Mouse (Mus musculus) hematopoietic stem cell, adult 5-6 weeks (primary cell): ENCODE results near the gene Rnd1. TPM values are rescaled to one million over a fixed set of nuclear protein-coding genes. Genes with fewer than 3 reads are reported as not detected.
A peak's percentile ranks its signal among the peaks of the same experiment; 100 is the strongest.

ENCODE experiments used
- ATAC-seq, 2 experiments: fragments of 125-278 bp in 1 of 2; replicated peaks in 1 of 2; 2 replicates each; pipeline ENCODE4 v1.8.0; 2016 to 2017; ENCODE audit warnings: inconsistent platforms in 2 of 2, mild to moderate bottlenecking in 2 of 2, moderate number of reproducible peaks in 2 of 2, low read depth in 1 of 2, moderate TSS enrichment in 1 of 2; ENCODE audit not compliant: low FRiP score in 2 of 2, poor library complexity in 2 of 2, severe bottlenecking in 2 of 2, insufficient read depth in 1 of 2, low TSS enrichment in 1 of 2
- total RNA-seq: library from RNA; stranded (forward); fragments of 172-1452, 232-1000 nt; gene quantifications from 2 replicates; pipeline ENCODE4 v1.2.3, GENCODE M21; 2017

Gene Rnd1
- total RNA-seq, 1 experiment from 2014 or later = 0.79 TPM

GRCm38 (mm10) chr15:98629464-98629863, 47.8 kb downstream of the Rnd1 start:
- ATAC-seq = no peak

DNA sequence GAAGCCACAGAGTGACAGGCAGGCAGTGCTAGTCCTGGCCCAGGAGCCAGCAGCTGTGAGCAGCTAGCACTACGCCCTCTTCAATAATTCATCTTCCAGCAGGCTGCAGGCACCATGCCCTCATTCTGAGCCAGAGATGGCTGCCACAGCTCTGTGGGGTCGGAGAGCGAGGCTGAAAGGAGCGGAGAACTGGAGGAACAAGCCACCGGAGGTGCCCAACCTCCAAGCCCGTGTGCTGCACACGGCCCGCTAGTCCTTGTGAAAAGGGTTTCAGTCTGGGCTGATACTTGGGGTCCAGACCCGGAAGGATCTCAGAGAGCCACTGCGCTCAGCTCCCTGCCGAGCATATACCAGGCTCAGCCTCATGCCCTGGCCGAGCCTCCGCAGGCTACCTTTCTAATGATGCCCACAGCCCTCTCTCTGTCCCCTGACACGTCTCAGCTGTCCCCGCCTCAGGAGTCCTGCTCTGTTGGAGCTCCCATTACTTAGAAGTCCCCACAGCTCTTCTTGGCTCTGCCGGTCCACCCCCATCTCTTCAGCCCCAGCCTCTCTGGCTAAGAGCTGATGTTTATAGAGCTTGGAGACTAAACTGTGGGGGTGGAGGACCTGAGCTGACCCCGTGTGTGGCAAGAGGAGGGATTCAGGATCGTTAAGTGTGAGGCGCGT, 48.5 kb downstream of the Rnd1 start:
- ATAC-seq = peak; percentile 29 to 43; a peak in 1 of 4 replicates

- no peak for ATAC-seq
Measured at GRCm38 (mm10) chr15:98626487-98627212, 50.6 kb downstream of the Rnd1 start.

DNA sequence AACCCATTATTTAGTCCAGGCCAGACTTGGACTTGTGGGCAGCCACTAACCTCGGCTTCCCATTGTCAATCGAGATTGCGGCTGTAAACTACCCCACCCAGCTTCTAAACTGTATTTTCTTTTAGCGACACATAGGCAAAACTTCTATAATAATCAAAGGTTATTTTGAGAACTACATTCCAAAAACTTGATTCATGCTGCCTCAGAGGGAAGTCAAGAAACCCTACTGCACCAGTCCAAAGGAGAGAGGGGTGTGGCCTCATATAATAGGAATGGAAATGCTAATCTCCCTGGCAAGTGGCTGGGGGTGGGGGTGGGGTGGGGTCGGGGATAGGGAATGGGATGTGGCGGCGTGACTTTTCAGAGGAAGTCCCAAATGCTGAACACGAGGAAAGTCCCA, 51.2 kb downstream of the Rnd1 start:
- ATAC-seq = no peak

- no peak for ATAC-seq
Measured at GRCm38 (mm10) chr15:98623361-98623821, 53.9 kb downstream of the Rnd1 start.

DNA sequence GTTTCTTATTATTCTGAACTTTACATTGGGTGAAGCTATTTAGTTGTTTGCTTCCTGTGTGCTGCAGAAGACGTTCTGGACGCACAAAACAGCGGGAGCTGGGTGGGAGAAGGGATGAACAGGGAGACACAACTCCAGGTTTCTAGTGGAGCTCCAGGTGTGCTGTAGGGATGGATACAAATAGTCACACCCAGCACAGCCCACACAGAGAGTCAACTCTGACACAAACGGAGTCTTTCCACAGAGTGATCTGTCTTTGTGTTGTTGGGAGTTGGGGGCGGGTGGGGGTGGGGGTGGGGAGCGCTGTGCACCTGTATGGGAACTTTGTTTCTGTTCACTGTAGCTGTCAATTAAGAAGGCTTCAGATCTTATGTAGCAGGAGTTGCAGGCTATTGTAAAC, 54.5 kb downstream of the Rnd1 start:
- no peak for ATAC-seq

GRCm38 (mm10) chr15:98622199-98622598, 55.1 kb downstream of the Rnd1 start:
- ATAC-seq = no peak

DNA sequence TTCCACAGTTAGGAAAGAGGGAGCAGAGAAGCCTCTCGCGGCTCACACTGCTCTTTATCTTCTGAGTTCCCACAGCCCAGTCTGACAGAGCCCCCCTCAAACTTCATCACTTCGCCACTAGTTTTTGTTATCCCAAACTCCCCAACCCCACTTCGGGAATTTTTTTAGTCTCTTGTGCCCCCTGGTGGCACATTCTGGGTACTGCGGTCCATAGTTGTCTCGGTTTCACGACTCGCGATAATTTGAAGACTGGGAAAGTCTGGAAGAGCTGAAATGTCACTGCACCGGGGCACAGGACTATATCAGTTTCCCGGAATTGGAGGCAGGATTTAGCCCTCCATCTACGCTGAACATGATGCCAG, 60.1 kb downstream of the Rnd1 start:
- peak; percentile 48 to 56; a peak in 3 of 4 replicates for ATAC-seq

DNA sequence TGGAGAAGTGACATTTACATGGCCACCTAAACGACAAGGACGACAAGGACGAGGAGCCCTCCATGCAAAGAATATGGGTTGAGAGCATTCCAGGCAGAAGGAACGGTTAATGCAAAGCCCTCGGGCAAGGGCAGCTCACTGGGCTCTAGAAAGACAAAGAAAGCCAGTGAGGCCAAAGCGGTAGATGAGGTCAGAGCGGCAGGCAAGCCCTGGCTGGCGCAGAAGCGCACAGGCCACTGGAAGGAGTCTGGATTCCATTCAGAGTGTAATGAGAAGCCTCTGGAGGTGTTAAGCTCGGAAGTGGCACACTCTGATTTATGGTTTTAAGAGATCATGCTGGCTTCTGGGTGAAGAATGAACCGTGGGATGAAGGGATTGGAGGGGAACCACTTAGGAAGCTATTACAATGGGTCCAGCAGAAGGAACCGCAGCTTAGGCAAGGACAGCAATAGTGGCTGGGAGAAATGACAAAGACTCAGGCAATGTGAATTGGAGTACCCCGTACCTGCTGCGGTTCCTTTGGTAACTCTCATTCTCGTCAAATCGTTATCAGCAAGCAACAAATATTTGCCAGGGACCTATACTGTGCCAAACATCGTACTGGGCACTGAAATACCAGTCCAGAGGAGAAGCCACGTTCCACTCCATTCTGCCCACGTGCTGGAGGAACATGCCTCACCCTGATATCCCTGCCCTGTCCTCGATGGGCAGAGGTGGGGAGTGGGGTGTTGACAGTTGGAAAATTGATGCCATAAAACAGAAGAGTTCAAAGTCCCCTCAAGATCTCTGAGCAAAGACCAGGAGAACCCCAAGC, 60.7 kb downstream of the Rnd1 start:
- ATAC-seq = 0 out of 4 replicates have a peak, but pooled peaks of 1 of the 2 experiments have one; percentile 1

GRCm38 (mm10) chr15:98615751-98616150, 61.5 kb downstream of the Rnd1 start:
- ATAC-seq = no peak

- no peak for ATAC-seq
Measured at GRCm38 (mm10) chr15:98614971-98615370, 62.3 kb downstream of the Rnd1 start.

DNA sequence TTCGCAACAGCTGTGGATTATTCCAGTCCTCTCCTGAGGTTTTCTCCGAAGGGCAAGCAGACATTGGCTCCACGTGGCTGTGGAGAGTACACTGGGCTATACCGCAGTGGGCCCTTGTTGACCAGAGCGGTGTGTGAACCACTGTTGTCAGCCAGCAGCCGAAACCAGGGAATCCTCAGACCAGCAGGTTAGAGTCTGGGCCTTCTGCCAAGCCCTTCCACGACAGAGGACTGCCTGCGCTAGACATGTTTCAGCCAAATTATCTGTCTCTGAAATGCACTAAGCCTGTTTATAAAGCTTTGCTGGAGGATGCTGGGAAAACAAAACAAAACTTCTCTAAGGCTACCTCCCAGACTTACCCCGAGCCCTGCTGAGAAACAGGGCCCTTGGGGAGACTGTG, 62.7 kb downstream of the Rnd1 start:
- ATAC-seq = no peak

Other genes with a start within 250 kb of the Rnd1 start
- gene Olfr282, start 246.2 kb downstream of the Rnd1 start, total RNA-seq = not detected in 2 replicates
- gene Olfr281, start 224.9 kb downstream of the Rnd1 start, total RNA-seq = not detected in 2 replicates
- not detected in 2 replicates for gene OR5BS1P, start 207.6 kb downstream of the Rnd1 start, total RNA-seq
- not detected in 2 replicates for gene Lalba, start 194.7 kb downstream of the Rnd1 start, total RNA-seq
- not detected in 2 replicates for gene Olfr279, start 185.1 kb downstream of the Rnd1 start, total RNA-seq
- 55.2 and 57.8 TPM in 2 replicates for gene Kansl2, start 143.2 kb downstream of the Rnd1 start, total RNA-seq
- gene Ccnt1, start 106.5 kb downstream of the Rnd1 start, total RNA-seq = 109 and 125 TPM in 2 replicates
- gene 4930415O20Rik, start 106.5 kb downstream of the Rnd1 start, total RNA-seq = not detected in 2 replicates
- 14.1 and 17.3 TPM in 2 replicates for gene Adcy6, start 67.4 kb downstream of the Rnd1 start, total RNA-seq
- not detected in 2 replicates for gene Cacnb3, start 46.6 kb downstream of the Rnd1 start, total RNA-seq
- 93.8 and 108 TPM in 2 replicates for gene Ddx23, start 14.6 kb downstream of the Rnd1 start, total RNA-seq
- gene Ccdc65, start 30.7 kb upstream of the Rnd1 start, total RNA-seq = 0.19 TPM in 1 of 2 replicates, not detected in the other
- 5.9 and 11.3 TPM in 2 replicates for gene Fkbp11, start 50.7 kb upstream of the Rnd1 start, total RNA-seq
- 36.0 and 38.6 TPM in 2 replicates for gene Arf3, start 85.8 kb upstream of the Rnd1 start, total RNA-seq
- gene Wnt10b, start 100.7 kb upstream of the Rnd1 start, total RNA-seq = 1.4 and 1.8 TPM in 2 replicates
- not detected in 2 replicates for gene Wnt1, start 112.4 kb upstream of the Rnd1 start, total RNA-seq
- 0.15 and 0.63 TPM in 2 replicates for gene Ddn, start 132.0 kb upstream of the Rnd1 start, total RNA-seq
- gene Prkag1, start 154.1 kb upstream of the Rnd1 start, total RNA-seq = 70.7 and 115 TPM in 2 replicates
- 33.0 and 45.0 TPM in 2 replicates for gene Kmt2d, start 193.7 kb upstream of the Rnd1 start, total RNA-seq
- 6.2 and 14.7 TPM in 2 replicates for gene Rhebl1, start 217.1 kb upstream of the Rnd1 start, total RNA-seq
- 0.13 TPM in 1 of 2 replicates, not detected in the other for gene Dhh, start 221.1 kb upstream of the Rnd1 start, total RNA-seq
- 8.7 and 21.2 TPM in 2 replicates for gene Lmbr1l, start 240.8 kb upstream of the Rnd1 start, total RNA-seq